Mouse (Mus musculus) ovary, adult 18-20 months (tissue): Measurements from ENCODE around the gene Vps50.
"Not testable (repeated sequence)": the region's sequence is repeated elsewhere in the genome, so short reads cannot be mapped to it uniquely, and the experiment has no call there.

ENCODE experiments used
- DNase-seq: peaks from one replicate; pipeline ENCODE4 v3.0.0; 2022; ENCODE audit warnings: low spot score, mixed read lengths

The Vps50 gene

GRCm38 (mm10) chr6:3498162-3498848 lies at the start of gene Vps50, which contains the start of gene Hepacam2:
Gene Vps50, plus strand, starts transcription at chr6:3498382.
Gene Hepacam2, minus strand, starts transcription at chr6:3498298.
- DNase-seq, result peak; percentile 84

DNA sequence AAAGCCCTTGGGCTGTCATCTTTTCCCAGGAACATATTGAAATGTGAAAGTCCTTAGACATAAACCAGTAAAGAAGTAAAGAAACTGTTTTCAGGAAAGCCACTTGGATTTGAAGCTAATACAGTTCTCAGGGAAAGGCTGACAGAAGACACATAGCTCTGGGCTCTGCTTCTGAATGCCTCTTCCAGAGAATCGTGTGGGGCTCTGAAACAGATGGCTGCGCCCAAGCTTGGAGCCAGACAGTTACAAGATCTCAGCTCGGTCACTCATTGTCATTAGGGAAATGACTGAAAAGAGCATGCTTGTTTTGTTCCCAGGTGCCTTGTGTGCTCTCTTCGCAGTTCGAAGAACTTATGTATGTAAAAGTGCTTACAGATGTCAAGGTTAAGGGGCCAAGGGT lies 43.8 kb upstream of the Vps50 start:
- DNase-seq, result no peak

DNA sequence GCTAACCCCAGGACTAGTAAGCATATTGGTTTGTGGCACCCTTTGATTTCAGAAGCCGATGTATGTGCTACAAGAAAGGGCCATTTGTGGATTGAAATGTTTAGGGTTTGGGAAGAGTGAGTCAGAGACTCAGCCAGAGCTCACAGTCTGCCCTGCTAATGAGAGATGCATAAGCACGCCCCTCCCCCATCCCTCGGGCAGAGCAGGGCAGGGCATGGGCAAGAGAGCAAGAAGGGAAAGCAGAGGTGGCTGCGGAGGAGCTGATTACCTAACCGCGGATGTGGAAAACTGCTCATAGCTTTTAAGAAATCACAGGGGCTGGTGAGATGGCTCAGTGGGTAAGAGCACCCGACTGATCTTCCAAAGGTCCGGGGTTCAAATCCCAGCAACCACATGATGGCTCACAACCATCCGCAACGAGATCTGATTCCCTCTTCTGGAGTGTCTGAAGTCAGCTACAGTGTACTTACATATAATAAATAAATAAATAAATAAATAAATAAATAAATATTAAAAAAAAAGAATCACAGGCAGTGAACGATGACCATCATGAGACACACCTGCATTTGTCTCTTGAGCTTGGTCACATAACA lies 42.1 kb upstream of the Vps50 start:
- DNase-seq, result no peak

- no peak for DNase-seq
These were observed 35.2 kb upstream of the Vps50 start for GRCm38 (mm10) chr6:3463026-3463425.

DNA sequence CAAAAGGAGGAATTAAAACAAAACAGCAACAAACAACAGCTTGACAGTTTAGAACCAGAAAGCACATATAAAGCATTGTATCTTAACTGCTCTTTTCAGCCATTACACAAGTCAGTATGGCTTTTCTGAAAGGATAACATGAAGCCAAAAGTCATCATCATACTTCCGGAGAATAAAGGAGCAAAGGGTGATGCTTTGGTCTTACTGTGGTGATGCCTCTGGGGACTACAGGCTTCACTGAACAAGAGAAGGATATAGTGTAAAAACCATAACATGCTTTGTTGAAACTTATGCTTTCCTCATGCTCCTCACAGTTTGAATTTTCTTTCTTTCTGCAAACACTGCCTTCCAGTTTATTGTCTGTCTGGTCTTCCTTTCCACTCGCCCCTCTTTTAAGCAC lies 34.6 kb upstream of the Vps50 start:
- DNase-seq, result no peak

- no peak for DNase-seq
These were observed 29.6 kb upstream of the Vps50 start for GRCm38 (mm10) chr6:3468627-3469026.

DNA sequence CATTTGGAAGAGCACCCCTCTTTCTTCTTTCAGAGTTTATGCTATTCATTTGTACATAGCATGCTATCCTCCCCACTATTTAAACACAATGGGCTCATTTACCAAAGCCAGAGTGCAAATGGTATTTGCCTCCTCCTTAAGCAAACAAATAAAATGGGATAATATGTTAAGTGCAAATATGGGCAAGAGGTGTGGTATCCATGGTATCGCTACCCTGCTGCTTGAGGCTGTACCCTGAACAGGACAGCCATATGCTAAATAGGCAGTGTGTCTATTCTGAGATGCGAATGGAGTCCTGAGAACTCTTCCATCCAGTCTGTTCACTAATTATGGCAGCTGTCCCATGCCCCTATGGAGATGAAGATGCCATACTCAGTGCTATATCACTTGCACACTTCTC lies 27.5 kb upstream of the Vps50 start:
- no peak for DNase-seq

- no peak for DNase-seq
These were observed 21.9 kb upstream of the Vps50 start for GRCm38 (mm10) chr6:3476299-3476698.

DNA sequence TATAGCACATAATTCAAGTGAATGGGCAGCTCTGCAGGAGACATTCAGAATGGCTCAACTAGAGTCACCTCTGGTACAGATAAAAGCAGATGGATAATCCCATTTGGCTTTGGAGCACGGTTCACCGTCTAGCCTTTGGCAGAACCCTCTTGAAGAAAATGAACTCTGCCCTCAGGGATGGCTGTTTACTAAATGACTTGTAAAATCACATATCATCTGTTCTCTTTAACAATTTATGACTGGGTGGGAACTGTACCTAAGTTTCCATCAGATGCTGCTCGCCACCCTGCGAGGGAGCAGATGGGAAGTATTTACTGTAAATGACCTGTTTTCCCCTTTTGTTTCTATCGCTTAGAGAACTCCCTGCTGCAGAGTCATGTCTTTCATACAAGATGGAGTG lies 18.3 kb upstream of the Vps50 start:
- DNase-seq, result no peak

DNA sequence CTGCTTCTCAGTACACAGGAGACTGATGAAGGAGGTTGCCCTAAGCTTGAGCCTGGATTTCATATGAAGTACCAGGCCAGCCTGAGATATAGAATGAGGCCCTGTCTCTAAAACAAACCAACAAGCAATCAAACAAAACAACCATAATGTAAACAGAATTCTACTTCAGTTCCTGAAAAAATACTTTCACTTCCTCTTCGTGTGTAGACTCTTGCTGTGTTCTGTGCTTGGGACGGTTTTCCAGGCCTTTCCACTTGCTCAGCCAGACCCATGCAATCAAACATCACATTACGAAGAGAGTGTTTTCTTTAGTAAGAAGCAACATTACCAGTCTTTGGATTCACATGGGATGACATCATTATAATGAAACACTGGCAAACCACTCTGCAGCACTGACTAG lies 16.5 kb upstream of the Vps50 start:
- DNase-seq, result no peak

GRCm38 (mm10) chr6:3485133-3485532 lies 13.0 kb upstream of the Vps50 start:
- no peak for DNase-seq

DNA sequence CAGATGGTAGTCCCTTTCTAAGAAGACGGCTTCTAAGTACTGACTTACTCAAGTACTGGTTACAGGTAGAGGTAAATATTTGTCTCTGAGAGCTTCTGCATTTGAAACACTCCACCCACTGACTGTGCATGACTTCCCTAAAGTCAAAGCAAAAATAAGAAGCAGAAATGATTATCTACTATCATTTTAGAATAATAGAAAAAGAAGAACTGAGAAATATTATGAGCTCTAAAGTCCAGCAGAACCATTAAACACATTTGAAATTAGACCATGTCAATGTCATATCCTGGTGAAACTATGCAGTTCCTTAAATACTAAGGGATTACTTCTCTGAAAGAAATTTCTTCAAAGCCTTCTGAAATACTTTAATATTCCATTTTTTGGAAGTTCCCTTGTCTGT lies 10.8 kb upstream of the Vps50 start:
- DNase-seq, result no peak

DNA sequence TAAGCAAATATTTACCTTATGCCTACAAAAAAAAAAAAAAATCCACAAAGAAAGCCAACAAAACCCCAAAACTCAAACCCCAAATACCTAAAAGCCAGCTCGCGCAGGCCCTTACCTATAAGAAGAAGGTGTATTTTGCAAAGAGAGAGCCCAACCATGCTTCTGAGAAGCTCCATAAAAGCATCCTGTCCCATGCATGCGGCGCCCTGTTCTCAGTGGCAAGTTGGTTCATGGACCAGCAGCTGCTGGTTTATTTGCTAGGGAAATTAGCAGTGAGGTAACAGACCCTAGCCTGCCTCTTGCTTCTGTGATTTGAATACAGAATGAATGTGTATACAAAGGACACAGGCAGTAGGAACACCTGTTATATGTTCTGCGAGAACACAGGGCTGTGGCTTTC lies 3.9 kb upstream of the Vps50 start:
- DNase-seq, result no peak

- DNase-seq, result no peak
These were observed 2.0 kb upstream of the Vps50 start for GRCm38 (mm10) chr6:3496210-3496609.

DNA sequence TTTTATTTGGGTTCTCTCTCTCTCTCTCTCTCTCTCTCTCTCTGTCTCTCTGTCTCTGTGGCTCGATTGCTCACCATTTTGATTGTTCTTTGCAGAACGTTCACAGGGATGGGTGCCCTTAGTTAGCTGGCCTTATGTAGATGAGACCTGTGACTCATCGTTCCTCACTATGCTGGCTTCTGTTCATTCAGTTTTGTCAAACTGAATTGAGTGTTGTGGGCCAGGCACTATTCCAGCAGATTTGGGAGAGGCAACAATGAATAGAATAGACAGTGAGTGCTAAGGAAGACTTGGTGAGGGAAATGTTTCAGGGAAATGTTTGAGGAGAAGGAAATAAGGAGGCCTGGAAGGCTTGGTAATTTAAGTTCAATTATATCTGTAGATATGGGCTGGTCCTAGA lies 2.1 kb downstream of the Vps50 start:
- DNase-seq, result no peak

GRCm38 (mm10) chr6:3505289-3505688 lies 7.1 kb downstream of the Vps50 start:
- DNase-seq, result no peak

- DNase-seq, result no peak
These were observed 8.9 kb downstream of the Vps50 start for GRCm38 (mm10) chr6:3507078-3507477.

DNA sequence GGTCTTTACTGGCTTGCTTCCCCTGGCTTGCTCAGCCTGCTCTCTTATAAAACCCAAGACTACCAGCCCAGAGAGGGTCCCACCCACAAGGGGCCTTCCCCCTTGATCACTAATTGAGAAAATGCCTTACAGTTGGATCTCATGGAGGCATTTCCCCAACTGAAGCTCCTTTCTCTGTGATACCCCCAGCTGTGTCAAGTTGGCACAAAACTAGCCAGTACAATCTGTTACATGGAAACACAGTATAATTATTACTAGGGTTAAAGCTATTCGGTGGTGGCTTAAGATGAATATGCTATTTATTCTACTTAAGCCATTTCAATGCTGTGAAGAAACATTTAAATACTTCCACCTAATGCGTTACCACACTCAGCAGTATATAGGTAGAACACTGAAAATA lies 10.0 kb downstream of the Vps50 start:
- not testable (repeated sequence) for DNase-seq

DNA sequence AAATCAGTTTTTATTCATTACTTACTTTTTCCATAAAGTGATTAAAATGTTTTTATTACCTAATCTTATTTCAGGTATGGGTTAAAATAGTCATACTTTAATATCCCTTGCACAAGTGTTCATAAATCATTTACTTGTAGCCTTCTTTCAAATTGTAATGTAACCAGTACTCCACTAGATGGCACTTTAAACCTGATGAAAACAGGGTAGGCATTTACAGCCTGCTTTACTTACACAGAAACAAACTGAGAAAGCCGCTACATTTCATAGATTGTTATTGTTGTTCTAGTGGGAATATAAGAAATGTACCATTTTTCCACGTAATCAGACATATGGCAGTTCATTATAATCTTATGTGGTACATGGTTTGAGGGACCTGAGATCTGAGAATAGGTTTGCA lies 11.6 kb downstream of the Vps50 start:
- DNase-seq, result no peak

- no peak for DNase-seq
These were observed 12.9 kb downstream of the Vps50 start for GRCm38 (mm10) chr6:3511116-3511515.

- no peak for DNase-seq
These were observed 13.4 kb downstream of the Vps50 start for GRCm38 (mm10) chr6:3511612-3512011.

DNA sequence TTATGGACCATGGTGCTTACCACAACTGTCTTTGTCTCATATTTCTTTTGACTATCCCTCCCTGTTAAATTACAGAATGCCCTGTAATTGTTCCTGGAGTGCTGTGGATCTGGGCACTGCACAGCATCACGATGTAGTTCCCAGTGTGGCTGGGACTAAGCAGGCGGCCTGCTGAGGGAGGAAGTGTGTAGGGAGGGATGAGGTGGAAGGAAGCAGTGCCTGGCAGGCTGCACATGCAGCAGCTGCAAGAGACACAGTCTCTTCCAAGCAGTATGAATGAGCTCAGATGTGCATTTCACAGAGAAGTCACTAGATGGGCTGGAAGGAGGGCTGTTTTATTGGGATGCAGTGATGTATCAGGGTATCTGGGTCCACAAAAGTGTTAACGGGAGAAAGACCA lies 14.4 kb downstream of the Vps50 start:
- no peak for DNase-seq

- no peak for DNase-seq
These were observed 30.0 kb downstream of the Vps50 start for GRCm38 (mm10) chr6:3528198-3528597.

GRCm38 (mm10) chr6:3531445-3531844 lies 33.3 kb downstream of the Vps50 start:
- DNase-seq, result no peak
